Mouse (Mus musculus) midbrain, embryonic 14.5 days (tissue): ENCODE data around the gene Baiap3. TPM values are rescaled to one million over a fixed set of nuclear protein-coding genes. Genes with fewer than 3 reads are reported as not detected.
A peak's percentile ranks its signal among the peaks of the same experiment; 100 is the strongest.
"Not testable (repeated sequence)": the region's sequence is repeated elsewhere in the genome, so short reads cannot be mapped to it uniquely, and the experiment has no call there.

Experiments used
- ATAC-seq: fragments of 200-750 bp; cut with Nextera tagmentation; 2 replicates; pipeline ENCODE4 v1.8.0; 2017; ENCODE audit warnings: moderate number of reproducible peaks, moderate library complexity; ENCODE audit not compliant: low FRiP score, low TSS enrichment
- DNase-seq: peaks from one replicate; pipeline ENCODE4 v3.0.0-alpha.2; 2015
- H3K27ac ChIP-seq: fragments of 300-500 bp; sonication (generic); replicated peaks from 2 replicates; pipeline ENCODE4 v1.5.1; 2014; ENCODE audit warnings: mild to moderate bottlenecking, low read depth, low read length, moderate library complexity
- H3K27me3 ChIP-seq: fragments of 300-500 bp; sonication (generic); 2 replicates; pipeline ENCODE4 v1.6.1; 2014; ENCODE audit warnings: low read length, control low read depth, mixed read lengths; ENCODE audit not compliant: control insufficient read depth, insufficient read depth
- H3K36me3 ChIP-seq: fragments of 300-500 bp; sonication (generic); 2 replicates; pipeline ENCODE4 v1.6.1; 2014; ENCODE audit warnings: low read length, control low read depth; ENCODE audit not compliant: control insufficient read depth, insufficient read depth
- H3K4me1 ChIP-seq: fragments of 300-500 bp; sonication (generic); 2 replicates; pipeline ENCODE4 v1.6.1; 2014; ENCODE audit warnings: mild to moderate bottlenecking, antibody characterized with exemption, low read length, control low read depth; ENCODE audit not compliant: control insufficient read depth, insufficient read depth
- H3K4me2 ChIP-seq: fragments of 300-500 bp; sonication (generic); 2 replicates; pipeline ENCODE4 v1.6.1; 2014; ENCODE audit warnings: mild to moderate bottlenecking, low read length, moderate library complexity
- H3K4me3 ChIP-seq: fragments of 300-500 bp; sonication (generic); replicated peaks from 2 replicates; pipeline ENCODE4 v1.5.1; 2014; ENCODE audit warnings: low read depth, low read length
- H3K9ac ChIP-seq: fragments of 300-500 bp; sonication (generic); replicated peaks from 2 replicates; pipeline ENCODE4 v1.6.1; 2014; ENCODE audit warnings: mild to moderate bottlenecking, low read length, moderate library complexity
- H3K9me3 ChIP-seq: fragments of 300-500 bp; sonication (generic); 2 replicates; pipeline ENCODE4 v1.6.1; 2016; ENCODE audit warnings: low read length, control low read depth, mixed read lengths; ENCODE audit not compliant: control insufficient read depth
- WGBS: fragments of 180-500 bp; shearing (Covaris S2); extraction: QIAGEN DNeasy Blood & Tissue Kit; methylation state at CpG from one replicate; pipeline ENCODE4 v1.1.7; 2014; 5-methylcytosine and 5-hydroxymethylcytosine counted together
- polyA plus RNA-seq: library from polyadenylated mRNA; unstranded; fragments of >200 nt; fragmentation: Nextera tagmentation; extraction: Ambion mirVana; gene quantifications from 2 replicates; pipeline ENCODE4 v1.2.1, GENCODE M21; 2014

Gene Baiap3
- polyA plus RNA-seq, 1 experiment from 2014 or later: 11.6 TPM

DNA sequence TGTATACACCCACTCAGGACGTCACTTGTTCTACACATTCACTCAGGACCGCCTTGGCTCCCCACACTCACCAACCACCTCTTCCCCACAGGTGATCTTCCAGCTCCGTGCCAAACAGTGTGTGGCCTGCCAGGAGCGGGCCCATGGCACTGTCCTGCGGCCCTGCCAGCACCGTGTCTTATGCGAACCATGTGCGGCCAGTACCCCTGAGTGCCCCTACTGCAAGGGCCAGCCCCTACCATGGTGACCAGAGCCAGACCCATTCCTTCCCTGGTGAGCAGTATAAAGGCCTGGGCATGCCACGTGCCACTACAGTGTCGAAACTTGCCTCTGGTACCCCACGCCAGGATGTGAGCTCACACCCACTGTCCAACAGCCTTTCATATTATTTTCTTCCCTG is 24.5 kb downstream of the Baiap3 start:
- H3K4me2 ChIP-seq, H3K4me3 ChIP-seq, DNase-seq, ATAC-seq, H3K9ac ChIP-seq, H3K27me3 ChIP-seq, H3K4me1 ChIP-seq, H3K27ac ChIP-seq, H3K9me3 ChIP-seq: not testable (repeated sequence)
- WGBS: 93% methylated on average over 5 of the region's 11 CpGs
- H3K36me3 ChIP-seq: peaks cover 48% of the 10 kb centered on the region

DNA sequence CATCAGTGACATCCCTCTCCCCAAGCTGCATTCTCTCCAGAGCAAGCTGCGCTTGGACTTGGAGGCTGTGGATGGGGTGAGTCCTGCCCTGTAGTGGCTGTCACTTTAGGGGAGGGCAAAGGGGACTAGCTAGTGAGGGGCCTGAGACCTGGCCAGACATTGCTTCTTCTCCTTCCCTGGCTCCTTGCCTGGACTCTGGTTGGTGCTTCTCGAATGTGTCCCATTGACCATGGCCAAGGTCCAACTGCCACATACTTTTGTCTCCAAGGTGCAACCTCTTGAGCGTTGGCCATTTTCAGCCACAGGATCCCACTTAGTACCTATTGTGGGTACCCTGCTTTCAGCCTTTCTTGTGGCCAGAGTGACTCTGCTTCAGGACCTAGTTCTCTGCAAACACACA is 25.5 kb downstream of the Baiap3 start:
- H3K9me3 ChIP-seq: no peaks in the 10 kb centered on the region
- H3K36me3 ChIP-seq: peaks cover 48% of the 10 kb centered on the region
- 96% methylated on average over 3 of the region's 3 CpGs for WGBS

DNA sequence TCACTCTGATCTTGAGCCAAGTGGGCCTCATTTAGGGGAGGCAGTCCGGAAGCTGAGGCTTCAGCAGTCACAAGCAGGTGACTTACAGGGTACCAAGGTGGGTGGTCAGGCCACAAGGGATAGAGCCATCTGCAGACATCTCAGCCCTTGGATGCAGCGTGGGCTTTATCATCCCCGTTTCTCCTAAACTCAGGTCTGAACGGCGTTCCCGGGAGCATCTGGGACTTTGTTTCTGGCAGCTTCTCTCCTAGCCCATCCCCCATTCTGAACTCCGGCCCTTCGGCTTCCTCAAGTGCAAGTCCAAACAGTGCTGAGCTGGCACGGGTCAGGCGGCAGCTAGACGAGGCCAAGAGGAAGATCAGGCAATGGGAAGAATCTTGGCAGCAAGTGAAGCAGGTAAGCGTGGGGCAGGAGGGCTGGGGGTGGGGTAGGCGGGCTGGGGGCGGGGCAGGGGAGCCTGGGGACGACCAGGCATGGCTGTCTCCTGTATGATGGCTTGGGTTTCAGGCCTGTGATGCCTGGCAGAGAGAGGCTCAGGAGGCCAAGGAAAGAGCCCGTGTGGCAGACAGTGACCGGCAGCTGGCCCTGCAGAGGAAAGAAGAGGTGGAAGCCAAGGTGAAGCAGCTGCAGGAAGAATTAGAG is 26.0 kb downstream of the Baiap3 start:
- H3K4me3 ChIP-seq, H3K9ac ChIP-seq, H3K27me3 ChIP-seq, H3K4me1 ChIP-seq, H3K9me3 ChIP-seq, DNase-seq, H3K27ac ChIP-seq, H3K4me2 ChIP-seq, ATAC-seq: not testable (repeated sequence)
- peaks cover 46% of the 10 kb centered on the region for H3K36me3 ChIP-seq
- WGBS: 80% methylated on average over 15 of the region's 17 CpGs

More for the DNA sequence above, 25.5 kb downstream of the Baiap3 start:
- no peak overlapping the region for H3K4me2 ChIP-seq
- H3K4me3 ChIP-seq: no peak overlapping the region
- no peak overlapping the region for H3K9ac ChIP-seq
- H3K4me1 ChIP-seq: no peaks in the 10 kb centered on the region
- DNase-seq: no peak
- no peak for ATAC-seq
- H3K27ac ChIP-seq: no peak overlapping the region
- H3K27me3 ChIP-seq: no peaks in the 10 kb centered on the region

DNA sequence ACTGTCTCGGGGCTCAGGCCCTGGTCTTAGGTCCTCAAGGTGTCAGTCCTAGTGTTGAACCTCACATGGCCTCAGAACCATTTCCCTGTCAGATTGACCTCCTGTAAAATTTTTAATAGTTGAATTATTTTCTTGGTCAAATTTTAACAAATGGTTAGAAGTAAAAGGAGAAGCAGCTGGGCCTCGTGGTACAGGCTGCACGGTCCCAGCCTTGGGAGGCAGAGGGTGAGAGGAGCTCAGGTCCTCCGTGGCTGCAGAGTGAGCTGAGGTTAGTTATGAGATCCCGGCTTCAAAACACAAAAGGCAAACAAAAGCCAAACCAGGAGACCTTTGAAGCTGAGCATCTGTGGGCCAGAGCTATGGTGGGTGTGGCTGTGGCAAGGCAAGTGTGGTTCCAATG is 28.2 kb downstream of the Baiap3 start:
- Histone ChIP-seq H3K27me3 (no peaks in the 10 kb centered on the region), H3K4me3 (no peak overlapping the region), H3K36me3 (peaks cover 37% of the 10 kb centered on the region), H3K27ac (no peak overlapping the region), H3K4me2 (no peak overlapping the region), H3K4me1 (no peaks in the 10 kb centered on the region), H3K9ac (no peak overlapping the region), H3K9me3 (no peaks in the 10 kb centered on the region)
- no peak for DNase-seq
- 85% methylated on average over 5 of the region's 5 CpGs for whole genome bisulfite sequencing
- no peak for ATAC-seq

DNA sequence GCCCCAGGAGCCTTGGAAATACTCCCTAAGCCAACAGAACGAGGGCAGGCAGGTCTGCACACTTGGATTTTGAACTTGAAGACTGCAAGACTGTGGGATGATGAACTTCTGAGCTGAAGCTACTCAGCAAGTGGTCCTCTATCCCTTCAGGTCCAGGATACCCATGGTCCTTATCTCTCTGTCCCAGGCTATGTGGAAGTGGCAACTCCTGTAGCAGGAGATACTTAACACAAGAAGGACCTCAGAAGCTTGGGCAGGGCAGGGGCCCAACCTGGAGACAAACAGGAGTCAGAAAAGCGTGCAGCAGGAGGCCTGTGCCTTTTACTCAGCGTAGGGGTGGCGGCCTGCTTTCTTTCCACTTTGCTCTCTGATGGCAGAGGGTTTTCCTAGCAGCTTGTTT is 30.5 kb downstream of the Baiap3 start:
- peaks cover 28% of the 10 kb centered on the region for H3K36me3 ChIP-seq
- 89% methylated on average over 4 of the region's 4 CpGs for WGBS
- no peak overlapping the region for H3K4me2 ChIP-seq
- DNase-seq (no peak), ATAC-seq (no peak)
- no peak overlapping the region for H3K9ac ChIP-seq
- H3K27me3 ChIP-seq: no peaks in the 10 kb centered on the region
- peaks cover 10% of the 10 kb centered on the region; the same call in 1 of the 2 replicates for H3K4me1 ChIP-seq
- no peak overlapping the region for H3K4me3 ChIP-seq
- H3K27ac ChIP-seq: no peak overlapping the region
- no peaks in the 10 kb centered on the region for H3K9me3 ChIP-seq

DNA sequence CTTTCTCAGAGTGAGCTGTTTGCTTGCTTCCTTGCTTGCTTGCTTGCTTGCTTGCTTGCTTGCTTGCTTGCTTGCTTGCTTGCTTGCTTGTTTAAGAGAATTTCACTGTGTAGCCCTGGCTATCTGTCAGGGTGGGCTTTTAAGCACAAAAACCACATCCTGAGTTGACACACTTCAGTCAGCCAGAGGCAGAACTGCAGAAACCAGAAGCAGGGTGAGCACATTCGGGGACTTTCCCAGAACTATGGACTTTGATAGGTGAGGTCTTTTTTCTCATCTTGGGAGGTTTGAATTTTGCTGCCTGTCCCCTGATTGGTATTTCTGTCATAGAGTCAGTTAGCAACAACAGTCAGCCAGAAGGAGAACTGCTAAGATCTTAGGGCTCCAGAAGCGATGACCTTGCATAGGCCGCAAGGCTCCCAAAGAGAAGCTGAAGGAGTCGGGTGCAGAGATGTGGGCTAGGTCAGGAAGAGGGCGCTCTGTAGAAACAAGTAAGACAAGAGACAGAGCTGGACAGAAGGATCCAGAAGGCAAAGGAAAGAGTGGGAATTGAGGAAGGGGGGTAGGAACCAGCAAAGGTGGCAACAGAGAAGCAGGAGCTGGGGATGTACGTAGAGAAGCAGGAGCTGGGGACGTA is 31.5 kb downstream of the Baiap3 start:
- 90% methylated on average over 7 of the region's 7 CpGs for WGBS
- no peak for DNase-seq
- H3K4me1 ChIP-seq: peaks cover 10% of the 10 kb centered on the region; the same call in 1 of the 2 replicates
- H3K27me3 ChIP-seq: no peaks in the 10 kb centered on the region
- peaks cover 26% of the 10 kb centered on the region for H3K36me3 ChIP-seq
- H3K9ac ChIP-seq: no peak overlapping the region
- no peaks in the 10 kb centered on the region for H3K9me3 ChIP-seq
- no peak overlapping the region for H3K27ac ChIP-seq
- H3K4me2 ChIP-seq: no peak overlapping the region
- no peak overlapping the region for H3K4me3 ChIP-seq
- ATAC-seq: no peak

DNA sequence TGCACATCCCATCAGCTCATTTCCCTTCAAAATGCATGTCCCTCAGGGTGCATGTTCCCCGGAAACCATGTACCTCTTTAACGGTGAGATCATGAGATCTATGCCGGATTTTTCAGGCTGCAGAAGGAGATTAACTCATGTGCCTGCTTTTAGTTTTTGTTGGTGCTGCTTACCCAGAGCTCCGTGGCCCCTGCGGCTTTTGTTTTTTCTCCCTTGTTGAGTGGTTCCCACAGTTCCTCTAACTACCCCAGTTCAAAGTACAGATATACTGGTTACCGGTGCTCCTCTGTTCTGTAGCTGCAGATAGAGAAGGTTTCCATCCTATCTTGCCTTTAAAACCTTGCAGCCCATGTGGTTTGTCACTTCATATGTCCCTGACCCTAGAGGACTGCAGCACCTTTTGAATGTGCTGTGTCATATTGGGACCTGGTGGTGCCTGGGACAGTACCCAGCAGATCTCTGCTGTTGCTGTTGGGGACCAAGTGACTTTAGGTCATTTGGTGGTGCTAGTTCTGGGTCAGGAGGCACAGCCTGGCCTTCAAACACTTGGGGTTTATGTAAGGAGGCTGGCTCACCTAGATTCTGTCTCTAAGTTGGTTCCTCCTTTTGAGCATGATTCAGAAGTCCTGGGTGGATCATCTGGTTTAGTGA is 33.1 kb downstream of the Baiap3 start:
- Histone ChIP-seq H3K4me2 (peak overlapping the region; percentile 70), H3K27me3 (no peaks in the 10 kb centered on the region), H3K36me3 (peaks cover 32% of the 10 kb centered on the region), H3K9me3 (no peaks in the 10 kb centered on the region), H3K27ac (peak overlapping the region; percentile 21; the same call in 1 of the 2 replicates), H3K4me3 (peak overlapping the region; percentile 32; the same call in 1 of the 2 replicates), H3K9ac (no peak overlapping the region; the same call in 1 of the 2 replicates), H3K4me1 (peaks cover 10% of the 10 kb centered on the region; the same call in 1 of the 2 replicates)
- no peak for DNase-seq
- no peak for ATAC-seq
- WGBS: 43% methylated on average over 6 of the region's 6 CpGs

DNA sequence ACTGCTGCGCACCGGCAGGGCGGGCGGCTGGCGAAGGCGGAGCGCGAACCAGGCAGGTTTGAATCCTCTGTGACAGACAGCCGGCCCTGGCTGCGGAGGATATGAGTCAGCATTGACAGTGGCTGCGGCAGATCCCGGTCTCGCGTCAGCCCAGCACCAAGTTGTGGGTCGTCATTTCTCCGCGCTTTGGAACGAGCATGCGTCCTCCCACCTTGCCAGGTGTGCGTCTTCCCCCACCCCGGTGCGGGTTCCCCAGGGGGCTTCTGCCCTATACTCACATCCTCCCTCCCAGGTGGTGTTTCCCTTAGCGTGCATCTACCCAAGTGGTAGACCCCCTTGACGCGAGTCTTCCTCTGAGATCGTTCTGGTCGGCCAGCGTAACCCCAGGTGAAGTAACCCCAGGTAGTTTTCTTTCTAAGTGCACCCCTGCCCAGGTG is 33.6 kb downstream of the Baiap3 start:
- H3K27me3 ChIP-seq, H3K9ac ChIP-seq, H3K9me3 ChIP-seq, H3K4me1 ChIP-seq: not testable (repeated sequence)
- WGBS: 10% methylated on average over 14 of the region's 28 CpGs
- peak overlapping the region; percentile 70 for H3K4me2 ChIP-seq
- peaks cover 32% of the 10 kb centered on the region for H3K36me3 ChIP-seq
- peak overlapping the region; percentile 32 for H3K4me3 ChIP-seq
- ATAC-seq: peak; percentile 89
- peak overlapping the region; percentile 21; the same call in 1 of the 2 replicates for H3K27ac ChIP-seq
- peak; percentile 7 for DNase-seq
